Comparison of ENCODE assay signal across 8 mouse cellular contexts in the genomic region with DNA sequence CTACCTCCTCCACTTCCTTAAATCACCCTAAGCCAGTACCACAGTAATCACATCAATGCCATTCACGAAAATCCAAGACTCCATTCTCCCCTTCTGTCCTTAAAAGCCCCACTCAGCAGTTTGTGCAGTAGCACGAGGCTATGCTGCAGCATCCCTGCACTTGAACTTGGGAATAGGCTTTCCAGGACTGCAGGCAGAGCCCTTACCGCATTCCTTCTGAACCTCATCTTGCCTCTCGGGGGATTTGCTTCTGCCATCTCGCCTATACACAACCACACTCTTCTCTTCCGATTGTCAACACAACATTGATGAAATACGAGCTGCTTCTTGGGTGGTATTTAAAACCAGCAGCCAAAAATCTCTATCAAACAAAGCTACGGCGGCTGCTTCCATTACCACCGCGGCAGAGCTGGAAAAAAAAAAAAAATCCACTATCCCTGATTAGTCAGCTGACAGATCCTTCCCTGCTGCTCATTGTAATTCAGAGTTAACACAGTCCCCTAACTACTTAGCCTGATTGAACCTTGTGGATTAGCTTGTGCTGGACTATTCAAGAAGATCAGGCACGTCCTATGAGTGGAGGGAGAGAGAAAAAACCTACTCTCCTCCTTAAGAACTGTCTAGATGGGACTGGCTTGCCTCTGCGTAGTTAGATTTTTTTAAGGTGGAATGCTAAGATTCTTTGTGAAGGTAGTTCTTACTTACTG. TPM values are rescaled to one million over a fixed set of nuclear protein-coding genes. Genes with fewer than 3 reads are reported as not detected.
DNase-seq lines count a peak whose midpoint lies in the region; ATAC-seq lines count a peak whose summit lies in the region.

No protein-coding gene starts in this region.

- peak overlapping the region; percentile 35 for H3K4me3 ChIP-seq in hindbrain, embryonic 13.5 days
- peak overlapping the region; percentile 38 for H3K4me3 ChIP-seq in midbrain, embryonic 10.5 days
- H3K4me3 ChIP-seq in liver, embryonic 12.5 days: no peak overlapping the region

- H3K4me1 ChIP-seq in hindbrain, embryonic 13.5 days (replicated peaks): no peaks in the 10 kb centered on the region
- H3K4me1 ChIP-seq in midbrain, embryonic 10.5 days: no peaks in the 10 kb centered on the region
- no peaks in the 10 kb centered on the region for H3K4me1 ChIP-seq in liver, embryonic 12.5 days

- peak overlapping the region; percentile 40 for H3K4me2 ChIP-seq in hindbrain, embryonic 13.5 days
- H3K4me2 ChIP-seq in liver, embryonic 12.5 days: no peak overlapping the region

- H3K27ac ChIP-seq in hindbrain, embryonic 13.5 days: no peak overlapping the region
- no peak overlapping the region for H3K27ac ChIP-seq in midbrain, embryonic 10.5 days (replicated peaks)
- H3K27ac ChIP-seq in liver, embryonic 12.5 days: no peak overlapping the region

- peak; percentile 0 for DNase-seq in kidney, adult 9 months
- DNase-seq in kidney, postnatal 36 days: no peak
- DNase-seq in embryo, embryonic 10 days (ENCODE audit: low spot score): peak; percentile 42
- DNase-seq in midbrain, embryonic 10.5 days (ENCODE audit: low spot score): peak; percentile 13
- peak; percentile 34 for DNase-seq in telencephalon, adult 2 months (ENCODE audit: low read depth, low spot score)

- WGBS in hindbrain, embryonic 13.5 days: 21% methylated on average over 13 of the region's 13 CpGs
- WGBS in midbrain, embryonic 10.5 days: 22% methylated on average over 13 of the region's 13 CpGs
- WGBS in liver, embryonic 12.5 days (ENCODE audit: insufficient replicate concordance): 20% methylated on average over 13 of the region's 13 CpGs

- no peaks in the 10 kb centered on the region for H3K9me3 ChIP-seq in hindbrain, embryonic 13.5 days
- H3K9me3 ChIP-seq in midbrain, embryonic 10.5 days (replicated peaks): no peaks in the 10 kb centered on the region
- no peaks in the 10 kb centered on the region for H3K9me3 ChIP-seq in liver, embryonic 12.5 days (replicated peaks)

- H3K9ac ChIP-seq in hindbrain, embryonic 13.5 days: peak overlapping the region; percentile 61
- no peak overlapping the region for H3K9ac ChIP-seq in liver, embryonic 12.5 days

- peak; percentile 72 for ATAC-seq in hindbrain, embryonic 13.5 days (ENCODE audit: low FRiP score)
- no peak for ATAC-seq in liver, embryonic 12.5 days
- ATAC-seq in megakaryocyte, adult 5-6 weeks (ENCODE audit: poor library complexity, severe bottlenecking): no peak

- no peaks in the 10 kb centered on the region for H3K36me3 ChIP-seq in hindbrain, embryonic 13.5 days
- H3K36me3 ChIP-seq in midbrain, embryonic 10.5 days: no peaks in the 10 kb centered on the region
- no peaks in the 10 kb centered on the region for H3K36me3 ChIP-seq in liver, embryonic 12.5 days

- no peaks in the 10 kb centered on the region for H3K27me3 ChIP-seq in hindbrain, embryonic 13.5 days
- no peaks in the 10 kb centered on the region for H3K27me3 ChIP-seq in midbrain, embryonic 10.5 days (ENCODE audit: low read depth, poor library complexity, severe bottlenecking)
- no peaks in the 10 kb centered on the region for H3K27me3 ChIP-seq in liver, embryonic 12.5 days (replicated peaks)

RNA-seq across cellular contexts. Expression of gene Mcf2, which starts 31.5 kb away (rescaled TPM):
- polyA plus RNA-seq in hindbrain, embryonic 13.5 days (2015; fragmentation: Nextera tagmentation; extraction: Ambion mirVana): 0.84 and 1.1 TPM in 2 replicates
- 0.80 and 1.0 TPM in 2 replicates for polyA plus RNA-seq in midbrain, embryonic 10.5 days (2016; fragmentation: Nextera tagmentation; extraction: Ambion mirVana)
- 0.04 and 0.13 TPM in 2 replicates for polyA plus RNA-seq in liver, embryonic 12.5 days (2016; fragmentation: Nextera tagmentation; extraction: Ambion mirVana)
- total RNA-seq in megakaryocyte, adult 5-6 weeks (2015): not detected in 2 replicates
- total RNA-seq in megakaryocyte, adult 5-6 weeks (2017): not detected in 2 replicates

Comparison
In these comparisons a context has a peak if more than half of its experiments do, and no peak if none do; other contexts are left out.
1. DNase-seq: peak in kidney, adult 9 months (single experiment), embryo, embryonic 10 days (single experiment), midbrain, embryonic 10.5 days (single experiment) and telencephalon, adult 2 months (single experiment); none in kidney, postnatal 36 days (0 of 2).